Mouse (Mus musculus) ovary, postnatal 14 days (tissue): ENCODE results near the gene Nnat.

Experiments
- DNase-seq: peaks from one replicate; pipeline ENCODE4 v3.0.0; 2022; ENCODE audit warnings: low spot score

The Nnat gene

DNA sequence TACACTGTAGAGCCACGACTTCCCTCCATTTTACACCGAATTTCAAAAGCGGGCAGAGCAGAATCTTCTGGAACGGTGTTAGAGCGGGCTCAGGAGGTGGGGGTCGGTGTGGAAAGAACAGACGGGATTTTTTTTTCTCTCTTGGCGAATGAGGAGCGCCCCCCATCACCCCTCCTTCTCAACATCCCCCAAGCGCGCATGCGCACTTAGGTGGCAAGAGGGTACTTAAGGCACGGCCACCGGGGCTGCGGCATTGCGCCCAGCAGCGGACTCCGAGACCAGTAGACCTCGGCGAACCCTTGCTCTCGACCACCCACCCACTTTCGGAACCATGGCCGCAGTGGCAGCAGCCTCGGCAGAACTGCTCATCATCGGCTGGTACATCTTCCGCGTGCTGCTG is at the start of gene Nnat:
Nnat (plus strand) TSS at position 221 of the 400 bp plus-strand sequence.
- no peak for DNase-seq

DNA sequence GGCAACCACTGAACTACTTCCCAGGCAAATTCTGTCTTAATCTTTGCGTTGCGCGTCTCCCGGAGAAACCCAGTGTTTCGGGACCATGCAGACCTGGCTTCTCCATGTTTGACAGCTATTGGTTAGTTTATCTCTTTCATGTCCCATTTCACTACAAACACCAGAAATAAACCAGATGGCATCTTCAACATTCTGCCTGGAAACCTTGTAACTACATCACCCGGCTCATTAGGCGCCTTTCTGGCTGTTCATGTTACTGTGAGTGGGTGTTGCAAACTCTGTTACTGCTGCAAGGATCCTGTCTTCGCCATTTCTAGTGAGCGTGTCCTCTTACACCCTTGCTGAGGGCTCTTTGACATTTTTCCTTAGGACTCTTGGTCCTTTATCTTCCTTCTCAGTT is 47.0 kb upstream of the Nnat start:
- no peak for DNase-seq

DNA sequence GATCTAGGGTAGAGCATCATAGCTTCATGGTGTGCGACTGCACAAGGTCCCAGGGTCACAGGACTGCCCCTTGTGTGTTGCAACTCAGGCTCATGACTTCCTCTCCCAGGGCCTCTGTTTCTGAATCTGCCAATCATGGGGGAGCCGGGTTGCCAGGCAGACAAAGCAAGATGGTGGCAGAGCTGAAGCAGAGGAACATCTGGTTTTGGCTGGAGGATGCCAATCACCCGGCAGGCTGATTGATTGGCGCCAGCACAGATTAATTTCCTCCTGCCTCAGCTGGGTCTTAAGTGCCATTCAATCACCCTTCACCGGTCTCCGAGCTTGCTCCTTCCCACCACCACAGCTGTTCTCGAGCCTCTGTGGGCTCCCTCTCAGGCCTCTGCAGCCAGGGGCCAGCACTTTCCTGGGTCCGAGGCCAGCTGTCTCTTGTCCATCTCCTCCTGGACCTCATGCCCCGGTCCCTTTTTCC is 46.1 kb upstream of the Nnat start:
- no peak for DNase-seq

DNA sequence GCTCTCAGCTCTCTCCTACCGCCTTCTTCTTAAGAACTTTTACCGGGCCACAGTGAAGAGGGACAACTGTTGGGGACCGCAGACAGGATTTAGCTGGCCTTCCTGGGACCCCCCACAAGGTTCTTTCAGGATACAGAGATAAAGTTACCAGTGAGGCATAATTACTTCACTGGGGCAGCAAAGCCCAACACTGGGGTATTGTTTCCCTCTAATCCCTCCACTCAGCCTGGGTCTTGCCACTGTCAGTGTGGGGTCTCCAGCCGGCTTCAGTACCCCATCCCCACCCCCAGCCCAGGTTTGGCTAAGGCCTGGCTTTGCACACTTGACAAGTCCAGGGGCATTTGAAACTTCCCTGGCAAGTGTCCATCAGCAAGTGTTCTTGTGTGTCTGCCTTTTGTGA is 45.5 kb upstream of the Nnat start:
- DNase-seq = no peak

DNA sequence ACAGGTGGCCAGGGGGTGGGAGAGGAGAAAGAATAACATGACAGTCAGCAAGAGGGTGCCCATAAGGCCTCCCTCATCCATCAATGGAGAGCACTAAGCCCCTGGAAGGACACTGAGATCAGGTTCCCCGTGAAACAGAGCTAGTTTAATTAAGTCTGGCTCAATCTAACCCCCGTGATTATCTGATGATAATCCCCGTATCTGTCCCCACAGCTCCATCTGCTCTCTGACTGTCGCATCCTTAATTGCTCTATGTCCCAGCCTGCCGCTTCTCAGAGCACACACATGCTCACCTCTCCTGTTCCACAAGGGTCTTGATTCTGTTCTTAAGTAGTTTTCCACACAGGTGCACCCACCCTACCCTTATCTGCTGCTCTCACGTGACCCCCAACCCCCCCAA is 42.4 kb upstream of the Nnat start:
- DNase-seq = no peak

DNA sequence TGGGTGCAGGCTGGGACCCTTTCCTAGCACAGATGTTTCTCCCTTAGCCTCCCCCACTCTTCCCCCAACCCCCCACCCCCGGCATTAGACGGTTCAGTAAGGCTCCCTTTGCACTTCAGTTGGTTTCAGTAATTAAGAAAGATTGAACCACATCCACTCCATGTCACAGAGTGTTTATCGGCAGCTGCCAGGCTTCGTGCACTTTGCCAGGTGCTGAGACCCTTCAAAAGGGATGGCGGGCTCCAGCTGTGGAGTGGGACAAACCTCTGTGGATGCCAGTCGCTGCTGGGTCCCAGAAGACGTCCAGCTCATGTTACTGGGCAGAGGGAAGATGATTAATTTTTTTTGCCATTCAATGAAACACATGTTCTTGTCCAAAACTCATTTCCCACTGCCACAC is 41.4 kb upstream of the Nnat start:
- no peak for DNase-seq

DNA sequence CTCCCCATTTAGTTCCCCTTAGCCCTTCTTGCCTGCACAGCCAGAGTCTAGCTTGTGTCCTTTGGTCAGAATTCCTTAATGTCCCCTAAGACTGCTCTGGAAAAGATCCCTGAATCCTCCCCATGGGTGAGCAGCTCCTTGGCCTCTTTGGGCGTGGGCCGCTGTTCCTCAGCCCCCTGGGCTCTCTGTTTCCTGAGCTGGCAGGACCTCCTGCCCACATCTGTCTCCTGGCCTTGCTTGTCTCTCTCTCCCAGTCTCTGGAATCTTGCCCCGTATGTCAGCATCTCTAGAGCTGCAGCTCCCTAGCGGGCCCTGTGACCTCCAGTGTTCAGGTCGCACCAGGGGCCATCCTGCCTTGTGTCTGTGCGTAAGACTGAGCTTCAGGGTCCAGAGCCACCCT is 40.4 kb upstream of the Nnat start:
- no peak for DNase-seq

DNA sequence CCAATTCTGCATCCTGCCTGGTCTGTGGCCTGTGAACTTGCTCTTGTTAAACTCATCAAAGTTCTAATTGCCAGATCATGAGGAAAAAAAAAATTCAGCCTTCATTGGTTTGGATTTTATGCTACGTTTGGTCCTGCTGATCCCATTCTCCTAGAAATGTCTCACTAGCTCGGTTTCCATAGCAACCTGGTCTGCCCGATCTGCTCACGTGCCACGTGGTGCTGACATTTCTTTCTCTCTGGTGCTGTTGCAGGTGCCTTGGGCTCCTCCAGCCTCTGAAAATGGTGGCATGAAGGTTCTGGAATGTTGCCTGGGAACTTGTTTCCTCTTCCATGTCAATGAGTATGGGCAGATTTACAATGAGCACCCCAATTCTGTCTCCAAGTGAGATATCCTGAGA is 39.4 kb upstream of the Nnat start:
- DNase-seq = no peak

DNA sequence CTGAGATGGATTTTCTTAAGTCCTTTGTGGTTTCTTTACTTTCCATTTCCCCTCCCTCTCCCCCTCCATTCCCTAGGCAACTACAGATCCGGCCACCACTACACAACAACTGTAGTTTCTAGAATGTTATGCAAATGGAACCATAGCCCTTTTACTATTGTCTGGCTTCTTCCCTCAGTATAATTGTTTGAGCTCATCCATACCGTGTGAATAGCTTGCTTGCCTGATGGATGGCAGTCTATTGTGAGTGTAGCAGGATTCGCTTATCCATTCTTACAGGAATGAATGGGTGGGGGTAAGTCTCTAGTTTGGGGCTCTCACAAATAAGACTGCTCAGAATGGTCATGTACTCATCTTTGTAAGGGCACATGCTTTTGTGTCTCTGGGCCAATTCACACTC is 37.3 kb upstream of the Nnat start:
- DNase-seq = no peak

DNA sequence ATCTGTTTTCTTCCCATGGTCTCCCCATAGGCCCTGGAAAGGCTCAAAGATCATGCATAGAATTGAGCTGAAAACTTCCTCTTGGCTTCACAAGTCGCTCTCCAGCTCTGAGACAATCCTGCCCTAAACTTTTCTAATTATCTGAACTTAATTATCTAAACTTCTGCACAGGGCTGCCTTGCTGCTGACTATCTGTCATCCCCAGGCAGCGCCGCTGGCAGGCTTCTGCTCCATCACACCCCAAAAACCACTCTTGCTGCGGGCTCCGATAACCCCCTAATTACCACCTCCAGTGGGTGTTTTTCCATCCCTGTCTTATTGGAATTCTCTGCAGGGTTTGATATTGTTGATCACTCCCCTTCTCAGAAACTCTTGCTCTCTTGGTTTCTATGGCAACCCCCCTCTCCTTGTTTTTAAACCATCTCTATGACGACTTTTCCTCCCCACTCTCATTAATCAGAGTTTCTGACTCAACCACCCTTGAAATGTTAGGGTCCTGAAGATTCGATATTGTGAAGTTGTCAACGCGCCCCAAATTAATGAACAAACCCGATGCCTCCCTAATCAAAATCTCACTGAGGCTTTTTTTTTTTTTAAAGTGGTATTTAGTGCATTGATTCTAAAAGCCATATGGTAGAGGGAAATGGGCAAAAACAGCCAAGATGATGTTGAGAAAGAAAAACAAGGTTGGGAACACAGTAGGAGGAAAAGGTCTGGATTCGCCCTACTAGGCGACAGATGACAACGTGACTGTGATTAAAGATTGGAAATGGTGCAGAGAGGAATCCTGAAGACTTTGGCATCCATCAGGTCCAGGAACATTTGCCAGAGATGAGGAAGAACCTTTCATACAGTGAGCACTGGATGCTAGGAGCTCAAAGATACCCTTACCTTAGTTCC is 29.6 kb upstream of the Nnat start:
- DNase-seq = no peak

DNA sequence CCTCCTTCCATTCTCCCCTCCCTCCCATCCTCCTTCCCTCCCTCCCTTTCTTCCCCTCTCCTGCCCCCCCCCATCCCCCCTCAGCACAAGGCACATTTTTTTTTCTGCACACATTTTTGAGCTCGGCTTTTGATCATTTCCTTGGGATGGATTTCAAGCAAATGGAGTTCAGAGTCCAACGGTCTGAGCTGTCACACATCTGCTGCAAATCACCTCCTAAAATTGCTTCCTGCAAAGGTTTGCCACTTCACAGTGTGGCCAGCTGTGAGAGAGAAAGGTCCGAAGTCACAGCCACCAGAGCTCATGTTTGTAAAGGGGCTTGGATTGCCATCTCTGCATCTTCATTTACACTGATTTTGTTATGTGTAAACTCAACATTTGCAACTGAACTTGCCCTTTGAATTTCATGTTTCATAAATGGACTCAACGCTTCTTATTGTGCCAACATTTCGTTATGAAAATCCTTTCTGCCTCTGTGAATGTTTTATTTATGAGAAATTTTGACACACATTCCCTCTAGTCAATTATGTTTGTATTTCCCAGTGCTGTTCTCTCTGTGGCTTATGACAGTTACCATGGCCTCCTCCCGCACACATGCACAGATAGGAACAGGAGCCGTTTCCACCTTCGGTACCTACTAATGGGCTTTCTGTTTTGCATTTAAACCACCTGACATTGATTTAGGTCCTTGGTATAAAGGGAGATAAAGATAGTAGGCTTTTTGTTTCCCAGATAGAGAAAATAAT is 28.0 kb upstream of the Nnat start:
- DNase-seq = no peak

DNA sequence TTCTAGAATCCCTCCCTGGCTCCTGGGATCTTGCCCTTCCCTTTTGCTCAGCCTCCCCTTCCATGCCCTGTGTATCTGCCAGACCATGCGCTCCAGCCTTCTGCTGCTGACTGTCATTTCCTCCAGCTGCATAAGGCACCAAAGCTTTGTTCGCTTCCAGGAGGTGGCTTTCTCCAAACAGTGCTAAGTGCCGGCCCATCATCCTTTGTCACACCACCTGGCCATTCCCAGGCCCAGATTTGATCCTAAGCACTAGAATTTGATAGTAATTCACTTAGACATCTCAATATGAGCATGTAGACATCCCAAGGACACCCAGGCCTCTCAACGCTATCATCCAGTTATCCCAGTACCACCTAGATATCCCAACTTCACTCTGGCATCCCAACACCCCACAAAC is 25.7 kb upstream of the Nnat start:
- no peak for DNase-seq

DNA sequence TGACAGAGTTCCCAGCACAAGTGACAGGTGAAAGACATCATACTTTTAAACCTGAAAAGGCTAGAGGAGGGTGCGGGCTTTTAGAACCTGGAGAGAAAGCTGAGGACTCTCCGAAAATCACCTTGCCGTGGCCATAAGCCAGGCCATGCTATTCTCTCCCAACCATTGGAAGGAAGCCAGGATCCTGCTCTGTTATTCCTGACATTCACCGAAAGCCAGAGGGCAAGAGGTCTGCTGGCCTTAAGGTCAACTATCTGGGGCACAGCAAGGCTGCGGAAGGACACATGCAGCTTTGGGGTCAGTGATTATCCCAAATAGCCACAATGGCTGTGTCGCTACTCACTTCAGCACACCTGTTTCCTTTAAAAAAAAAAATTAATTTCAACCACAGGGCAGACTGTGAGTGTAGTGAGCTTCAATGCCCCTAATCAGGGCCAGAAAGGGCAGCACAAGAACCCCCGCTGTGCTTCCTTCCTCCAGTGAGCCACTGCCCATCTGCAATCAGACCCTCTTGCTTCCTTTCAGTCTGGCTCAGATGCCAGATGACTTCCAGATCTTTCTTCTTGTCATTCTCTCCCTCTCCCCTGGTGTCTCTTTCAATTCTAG is 23.3 kb upstream of the Nnat start:
- no peak for DNase-seq

DNA sequence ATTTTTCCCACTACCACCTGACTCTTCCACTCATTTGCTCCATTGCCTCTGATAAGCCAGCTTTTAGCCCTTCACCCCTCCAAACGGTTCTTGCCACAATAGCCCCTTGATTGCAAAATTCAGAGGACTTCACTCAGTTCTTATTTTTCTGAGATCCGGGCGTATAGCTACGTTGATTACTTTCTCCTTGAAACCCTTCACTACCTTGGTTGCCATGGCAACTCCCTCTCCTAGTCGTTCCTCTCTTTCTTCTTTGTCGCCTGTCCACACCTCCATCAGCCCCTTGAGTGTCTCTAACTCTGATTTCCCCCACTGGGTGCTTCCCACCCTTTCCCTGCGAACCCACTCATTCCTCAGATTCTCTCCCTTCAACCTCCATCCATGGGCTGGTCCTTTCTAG is 22.8 kb upstream of the Nnat start:
- no peak for DNase-seq

DNA sequence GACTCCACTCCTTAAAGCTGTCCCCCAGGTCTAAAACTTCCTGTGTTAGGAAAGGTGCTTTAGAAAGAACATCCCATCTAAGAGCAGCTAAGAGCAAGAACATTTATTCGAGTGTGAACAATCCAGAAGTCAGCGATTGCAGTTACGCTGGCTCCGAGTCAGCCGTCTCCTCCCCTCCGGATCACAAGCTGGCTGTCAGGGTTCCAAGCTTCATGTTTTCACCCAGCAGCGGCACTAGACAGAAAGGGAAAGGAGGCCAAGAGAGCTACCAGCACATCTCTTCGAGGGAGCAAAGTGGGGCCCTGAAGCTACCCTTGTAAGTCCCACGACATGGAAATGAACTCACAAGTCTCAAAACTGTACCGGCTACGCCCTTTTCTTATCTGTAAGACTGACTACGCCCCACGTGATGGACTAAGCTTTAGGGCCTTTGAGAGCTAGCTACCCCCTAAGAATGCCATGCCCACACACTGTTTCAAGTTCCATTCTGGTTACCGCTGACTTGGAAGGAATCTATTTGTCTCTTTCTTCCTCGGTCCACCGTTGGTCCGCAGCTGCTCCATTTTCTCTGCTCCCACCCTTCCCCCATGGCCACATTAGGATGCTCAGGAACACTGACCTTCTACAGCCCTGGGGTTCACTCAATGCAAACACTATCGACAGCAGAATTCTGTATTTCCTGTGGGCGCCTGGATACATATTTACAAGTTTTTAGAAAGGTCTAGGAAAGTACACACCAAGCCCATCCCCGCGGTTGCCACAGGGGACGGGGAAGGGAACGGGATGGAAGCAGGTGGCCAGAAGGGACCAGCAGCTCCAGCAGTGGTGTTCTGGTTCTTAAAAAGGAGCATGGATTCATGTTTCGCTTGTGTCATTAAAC is 19.6 kb upstream of the Nnat start:
- no peak for DNase-seq

DNA sequence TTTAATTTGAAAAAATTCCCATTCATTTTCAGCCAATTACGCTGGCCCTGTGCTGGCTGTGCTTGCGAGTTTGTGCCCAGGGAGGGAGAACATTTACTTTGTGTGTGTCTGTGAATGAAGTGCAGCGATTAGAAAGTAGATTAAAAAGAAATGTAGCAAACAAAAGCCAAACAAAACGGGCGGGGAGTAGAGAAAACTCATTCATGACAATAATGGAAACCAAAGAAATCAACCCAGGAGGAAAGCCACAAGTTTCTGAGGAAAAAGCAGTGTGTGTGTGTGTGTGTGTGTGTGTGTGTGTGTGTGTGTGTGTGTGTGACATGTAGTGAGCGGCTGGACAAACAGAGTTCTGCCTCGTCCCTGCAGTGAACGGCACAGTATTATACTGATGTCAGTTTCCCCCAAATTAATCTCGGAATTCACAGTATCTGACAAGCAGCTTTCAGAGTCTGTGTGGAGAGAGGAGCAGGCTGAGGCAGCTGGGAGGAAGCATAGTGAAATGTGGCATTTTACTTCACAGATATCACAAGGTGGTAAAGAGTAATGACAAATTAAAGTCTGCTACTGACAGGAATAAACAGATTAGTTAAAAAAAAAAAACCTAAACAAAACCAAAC is 18.8 kb upstream of the Nnat start:
- no peak for DNase-seq

DNA sequence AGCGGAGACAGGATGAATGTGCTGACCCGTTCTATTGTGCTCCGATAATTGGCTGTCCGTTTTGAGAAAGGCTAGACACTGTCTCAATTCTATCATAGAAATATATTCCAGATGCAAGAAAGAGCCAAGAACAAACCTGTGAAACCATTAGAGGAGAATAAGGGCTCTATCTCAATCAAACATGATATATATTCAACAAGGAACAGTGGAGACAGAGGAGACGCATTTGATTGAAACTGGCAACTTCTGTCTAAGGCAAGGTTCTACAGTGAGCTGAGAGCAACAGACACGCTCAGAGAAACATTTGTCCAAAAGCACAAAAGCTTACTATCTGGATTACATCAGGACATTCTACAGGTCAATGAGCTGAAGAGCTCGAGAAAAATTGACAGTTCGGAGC is 18.2 kb upstream of the Nnat start:
- DNase-seq = no peak

DNA sequence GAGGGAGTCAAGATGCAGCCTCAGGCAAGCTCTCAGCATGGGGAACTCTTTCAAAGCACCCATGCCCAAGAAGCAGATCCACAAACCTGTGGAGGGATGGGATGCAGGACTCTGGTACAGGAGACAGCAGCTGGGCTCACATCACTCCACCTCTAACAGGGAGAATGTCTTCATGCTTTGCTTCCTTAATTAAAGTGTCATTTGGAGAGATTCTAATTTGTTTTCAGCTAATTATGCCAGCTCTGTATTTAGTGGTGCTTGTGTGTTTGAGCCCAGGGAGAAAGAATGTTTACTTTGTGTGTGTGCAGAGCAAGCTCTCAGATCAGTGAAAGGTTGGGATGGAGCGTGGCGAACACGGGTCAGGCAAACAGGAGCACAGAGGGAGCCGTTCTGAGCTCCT is 17.5 kb upstream of the Nnat start:
- no peak for DNase-seq

DNA sequence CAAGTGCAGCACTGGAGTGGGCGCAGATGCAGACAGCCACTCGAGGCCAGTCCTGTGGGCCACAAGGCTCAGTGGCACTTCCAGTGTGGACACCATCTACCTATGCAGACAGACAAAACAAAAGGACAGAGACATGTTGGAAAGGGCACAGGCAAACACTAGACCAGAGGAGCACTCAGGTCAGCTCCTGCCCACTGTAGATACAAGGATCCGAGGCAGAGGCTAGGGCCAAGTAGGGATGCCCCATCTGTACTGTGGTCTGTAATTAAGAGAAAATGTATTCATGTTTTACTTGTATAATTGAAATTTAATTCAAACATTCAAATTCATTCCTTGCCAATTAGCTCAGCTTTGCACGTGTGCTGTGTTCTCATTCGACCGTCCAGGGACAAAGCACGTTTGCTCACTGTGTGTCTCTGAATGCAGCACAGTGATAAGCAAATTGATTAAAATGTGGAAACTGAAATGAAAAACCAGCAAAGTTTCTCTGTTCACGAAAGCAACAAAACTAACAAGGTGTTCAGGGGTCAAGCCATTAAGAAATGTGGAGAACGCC is 15.5 kb upstream of the Nnat start:
- DNase-seq = no peak

DNA sequence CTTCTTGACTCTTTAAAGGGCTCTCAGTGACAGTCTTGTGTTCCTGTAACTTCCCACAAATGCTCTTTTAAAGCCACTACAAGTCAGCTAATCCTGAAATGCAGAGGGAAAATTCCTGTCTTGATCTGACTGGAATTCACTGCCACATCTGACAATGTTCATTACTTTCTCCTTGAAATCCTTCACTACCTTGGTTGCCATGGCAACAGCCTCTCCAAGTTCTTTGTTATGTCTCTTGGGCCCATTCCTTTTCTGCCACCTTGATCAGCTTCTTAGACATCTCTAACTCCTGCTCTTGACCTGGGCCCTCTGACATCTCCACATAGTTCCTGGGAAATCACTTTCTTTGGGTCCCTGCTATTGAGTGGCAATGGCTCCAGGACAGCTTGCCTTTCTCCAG is 13.2 kb upstream of the Nnat start:
- DNase-seq = no peak

DNA sequence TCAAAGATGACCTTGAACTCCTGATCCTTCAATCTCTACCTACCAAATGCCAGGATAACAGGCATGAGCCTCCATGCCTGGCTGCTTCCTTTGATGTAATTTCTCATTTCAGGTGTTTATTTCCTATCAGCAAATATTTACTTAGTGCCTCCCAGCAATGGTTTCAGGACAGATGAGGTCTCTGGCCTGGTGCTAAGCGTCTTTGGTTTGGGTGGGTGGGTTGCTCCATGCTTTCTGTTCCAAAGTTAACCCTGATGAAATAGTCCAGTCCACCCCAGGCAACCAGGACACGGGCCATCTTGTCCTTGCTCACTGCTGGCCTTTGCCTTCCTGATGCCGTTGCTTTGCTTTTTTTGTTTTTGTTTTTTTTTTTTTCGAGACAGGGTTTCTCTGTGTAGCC is 9.6 kb upstream of the Nnat start:
- no peak for DNase-seq
